Mouse (Mus musculus) left cerebral cortex, adult 18-20 months (tissue): Measurements from ENCODE around the gene Serpina11. TPM values are rescaled to one million over a fixed set of nuclear protein-coding genes. Genes with fewer than 3 reads are reported as not detected.
A peak's percentile ranks its signal among the peaks of the same experiment; 100 is the strongest.
"Not testable (repeated sequence)": the region's sequence is repeated elsewhere in the genome, so short reads cannot be mapped to it uniquely, and the experiment has no call there.

Experiments
- DNase-seq, 2 experiments: peaks; one replicate each; pipeline ENCODE4 v3.0.0; 2021 to 2022; ENCODE audit warnings: low spot score in 2 of 2, mixed read lengths in 1 of 2
- total RNA-seq, 2 experiments: library from RNA; stranded (reverse); gene quantifications; 2 replicates each; pipeline ENCODE4 v1.2.3; 2021

The Serpina11 gene
- total RNA-seq, 2 experiments from 2014 or later, result not detected

DNA sequence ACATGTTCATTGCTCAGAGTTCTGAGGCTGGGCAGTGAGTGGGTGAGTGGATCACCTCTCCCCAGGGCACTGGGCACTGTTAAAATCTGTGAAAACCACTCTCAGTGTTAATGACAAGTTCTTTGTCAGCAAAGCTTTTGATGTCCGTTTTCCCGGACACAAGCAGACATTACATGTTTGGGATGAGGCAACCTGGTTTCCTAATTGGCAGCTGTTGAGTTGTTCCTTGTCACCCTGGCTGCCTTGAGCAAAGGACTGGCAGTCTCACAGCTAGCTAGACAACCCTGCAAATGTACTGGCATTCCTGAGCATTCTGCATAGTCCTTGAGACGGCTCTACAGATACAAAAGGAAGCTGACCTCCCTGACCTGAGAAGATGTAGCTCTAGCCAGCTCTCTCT, 12.7 kb downstream of the Serpina11 start:
- DNase-seq, result no peak

DNA sequence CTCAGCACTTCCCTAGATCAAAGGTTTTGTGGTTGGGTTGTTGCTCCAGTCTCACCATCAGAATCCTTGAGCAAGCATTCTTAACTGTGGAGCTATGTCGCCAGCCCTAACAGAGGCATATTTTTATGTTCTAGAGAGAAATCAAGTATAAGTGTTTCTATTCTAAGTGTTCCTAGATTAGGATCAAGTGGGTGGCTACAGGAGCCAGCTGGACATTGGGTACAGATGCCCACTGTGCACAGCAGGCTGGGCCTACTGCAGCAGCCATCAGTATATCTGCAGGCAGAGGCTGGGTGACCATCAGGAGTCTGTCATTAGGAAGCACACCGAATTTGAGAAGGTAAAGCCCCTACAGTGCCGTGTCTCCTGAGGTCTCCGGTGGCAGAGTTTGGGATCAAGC, 18.7 kb downstream of the Serpina11 start:
- peak in 1 of 2 experiments; percentile 41 for DNase-seq

DNA sequence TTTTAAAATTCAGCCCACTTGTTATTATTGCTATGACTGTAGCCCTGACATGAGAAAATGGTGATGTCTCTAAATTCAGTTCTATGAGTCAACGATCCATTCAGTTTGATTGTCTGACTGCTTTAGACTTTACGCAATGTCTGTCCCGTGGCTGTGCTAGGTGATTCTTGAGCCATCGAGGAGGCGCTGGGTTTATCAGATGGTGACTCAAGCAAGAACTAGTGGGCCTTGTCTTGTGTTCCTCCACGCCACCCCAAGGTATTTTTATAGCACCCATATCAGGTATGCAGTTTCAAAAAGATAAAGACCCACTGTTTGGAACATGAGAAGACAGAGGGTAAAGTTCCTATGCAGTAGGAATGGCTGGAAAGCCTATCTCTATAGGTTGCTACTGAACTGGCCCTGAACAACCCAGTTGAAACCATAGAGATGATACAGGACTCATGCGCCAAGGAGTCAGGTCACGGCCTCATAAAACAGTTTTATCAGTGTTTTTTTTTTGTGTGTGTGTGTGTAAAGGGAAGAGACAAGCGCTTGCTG, 20.1 kb downstream of the Serpina11 start:
- DNase-seq, result no peak

DNA sequence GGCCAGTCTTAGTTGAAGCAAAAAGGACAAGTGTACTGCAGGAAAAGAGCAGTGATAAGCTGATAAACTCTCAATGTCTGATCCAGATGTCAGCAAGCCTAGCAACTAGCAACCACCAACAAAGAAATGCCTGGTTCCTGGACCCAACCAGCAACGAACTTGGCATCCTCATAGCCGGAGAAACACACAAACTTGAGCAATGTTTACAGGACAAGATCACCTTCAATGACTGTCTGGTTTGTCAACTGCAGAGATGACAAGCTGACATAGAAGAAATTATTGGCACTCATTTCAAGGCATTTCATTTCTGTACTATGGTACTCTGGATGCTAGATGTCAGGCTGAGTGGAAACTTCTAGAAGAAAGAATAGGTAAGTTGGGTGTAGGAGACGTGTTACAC, 23.0 kb downstream of the Serpina11 start:
- no peak for DNase-seq

- no peak for DNase-seq
Observed at GRCm38 (mm10) chr12:103963288-103963687, 26.5 kb downstream of the Serpina11 start.

DNA sequence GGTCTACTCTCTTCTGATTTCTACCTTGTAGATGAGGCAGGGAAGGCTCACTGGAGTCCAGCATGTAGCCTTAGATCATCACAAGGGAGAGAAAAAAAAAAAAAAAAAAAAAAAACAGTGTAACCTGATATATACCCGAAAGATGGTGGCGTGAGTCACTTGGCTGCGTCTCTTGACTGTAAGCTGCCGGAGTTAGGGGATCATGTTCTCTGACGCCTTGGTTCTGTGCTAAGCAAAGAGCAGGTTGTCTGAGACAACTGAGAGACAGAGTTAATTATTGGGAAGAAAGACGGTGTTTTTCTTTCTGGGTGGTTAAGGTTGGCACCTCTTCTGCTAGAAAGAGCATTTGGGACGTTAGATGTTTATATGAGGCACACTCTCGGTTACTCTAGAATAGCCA, 26.9 kb downstream of the Serpina11 start:
- no peak for DNase-seq

GRCm38 (mm10) chr12:103962337-103962736, 27.4 kb downstream of the Serpina11 start:
- no peak for DNase-seq

DNA sequence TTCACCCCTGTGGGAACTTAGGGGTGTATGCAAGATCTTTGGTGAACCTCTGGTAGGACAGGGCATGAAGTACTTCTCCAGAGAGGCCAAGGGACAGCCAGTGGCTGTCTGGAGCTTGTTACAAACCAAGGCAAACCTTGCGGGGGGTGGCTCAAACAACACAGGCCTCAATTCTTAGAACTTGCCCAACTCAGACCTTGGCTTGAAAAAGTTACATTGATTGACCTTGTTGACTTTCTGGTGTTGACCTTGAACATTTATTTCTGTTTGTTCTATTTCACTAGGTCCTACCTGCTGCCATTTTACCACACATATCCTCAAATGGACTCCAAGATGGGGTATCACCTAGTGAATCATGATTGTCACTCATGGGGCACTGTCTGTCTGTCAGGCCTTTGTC, 28.0 kb downstream of the Serpina11 start:
- DNase-seq, result no peak

DNA sequence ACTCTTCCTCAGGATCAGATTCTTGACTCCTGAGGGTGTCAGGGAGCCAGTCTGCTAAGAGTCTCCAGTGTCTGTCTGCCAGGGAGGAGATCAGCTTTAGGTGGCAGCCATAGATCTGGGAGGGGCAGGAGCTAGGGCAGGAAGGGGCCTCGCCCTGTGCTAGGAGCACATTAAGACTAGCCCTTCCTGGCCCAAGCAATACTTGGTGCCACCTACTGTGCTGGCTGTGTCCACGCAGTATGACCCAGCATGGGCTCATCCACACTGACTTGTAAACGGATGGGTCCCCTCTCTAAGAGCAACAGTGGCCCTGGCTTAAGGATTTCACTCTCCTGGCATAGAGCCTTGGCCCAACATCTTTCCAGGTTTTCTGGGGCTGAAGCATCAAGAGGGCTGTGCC, 31.0 kb downstream of the Serpina11 start, which contains the start of gene Serpina1e:
Gene Serpina1e, minus strand, starts transcription at position 178 of the 400 bp plus-strand sequence.
- DNase-seq, result no peak

GRCm38 (mm10) chr12:103956555-103956954, 33.2 kb downstream of the Serpina11 start:
- not testable (repeated sequence) for DNase-seq

DNA sequence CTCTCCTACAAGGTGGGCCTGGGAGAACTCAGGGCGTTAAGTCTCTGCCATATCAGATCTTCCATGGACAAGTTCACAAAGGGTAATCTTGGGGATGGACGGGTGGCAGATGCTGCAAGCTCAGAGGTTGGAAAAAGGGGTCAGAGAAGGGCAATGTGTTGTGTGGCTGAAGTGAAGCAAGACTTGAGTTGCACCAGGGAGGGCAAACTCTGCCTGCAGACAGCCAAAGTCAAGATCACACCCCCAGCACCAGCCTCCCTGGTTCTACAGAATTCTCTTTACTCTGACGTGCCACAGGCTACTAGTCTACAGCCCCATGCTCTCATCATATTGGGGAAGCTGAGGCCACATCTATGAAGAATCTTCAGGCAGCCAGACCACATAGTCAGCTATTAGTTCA, 36.8 kb downstream of the Serpina11 start:
- DNase-seq, result not testable (repeated sequence)

- DNase-seq, result no peak
Observed at GRCm38 (mm10) chr12:103946243-103946642, 43.5 kb downstream of the Serpina11 start.

Other genes starting within 250 kb of the Serpina11 start
- gene Serpina1d, start 216.4 kb downstream of the Serpina11 start, total RNA-seq, result under 1 TPM in 1 of 2 experiments, not detected in 1; 0.40 TPM
- not detected for gene Serpina1b, start 159.6 kb downstream of the Serpina11 start, total RNA-seq
- not detected for gene Serpina1a, start 126.4 kb downstream of the Serpina11 start, total RNA-seq
- gene Serpina1c, start 85.1 kb downstream of the Serpina11 start, total RNA-seq, result not detected
- gene Serpina1e, start 31.0 kb downstream of the Serpina11 start, total RNA-seq, result not detected
- gene Serpina9, start 23.8 kb upstream of the Serpina11 start, total RNA-seq, result 1 to 10 TPM; 4.8 to 5.5 TPM
- under 1 TPM in 1 of 2 experiments, not detected in 1; 0.09 TPM for gene Serpina12, start 54.5 kb upstream of the Serpina11 start, total RNA-seq
- not detected for gene Serpina5, start 111.2 kb upstream of the Serpina11 start, total RNA-seq
- gene Serpina3a, start 122.8 kb upstream of the Serpina11 start, total RNA-seq, result not detected
- gene Serpina3b, start 138.0 kb upstream of the Serpina11 start, total RNA-seq, result not detected
- not detected for gene Serpina3c, start 163.9 kb upstream of the Serpina11 start, total RNA-seq
- gene Serpina3f, start 224.6 kb upstream of the Serpina11 start, total RNA-seq, result not detected
- under 1 TPM in 1 of 2 experiments, not detected in 1; 0.44 TPM for gene Serpina3g, start 246.3 kb upstream of the Serpina11 start, total RNA-seq